Mouse (Mus musculus) lung, embryonic 14.5 days (tissue): ENCODE results near the gene Hdgf. TPM values are rescaled to one million over a fixed set of nuclear protein-coding genes. Genes with fewer than 3 reads are reported as not detected.

Experiments used
- ATAC-seq: fragments of 200-750 bp; cut with Nextera tagmentation; 2 replicates; pipeline ENCODE4 v1.8.0; 2017; ENCODE audit warnings: mild to moderate bottlenecking, moderate TSS enrichment, moderate library complexity; ENCODE audit not compliant: insufficient read depth
- DNase-seq: peaks from one replicate; pipeline ENCODE4 v3.0.0-alpha.2; 2015
- H3K27ac ChIP-seq: fragments of 300-500 bp; sonication (generic); 2 replicates; pipeline ENCODE4 v1.5.1; 2014; ENCODE audit warnings: low read depth, mild to moderate bottlenecking, moderate library complexity
- H3K27me3 ChIP-seq: fragments of 300-500 bp; sonication (generic); 2 replicates; pipeline ENCODE4 v1.6.1; 2014; ENCODE audit warnings: low read length, control low read depth; ENCODE audit not compliant: insufficient read depth
- H3K36me3 ChIP-seq: fragments of 300-500 bp; sonication (generic); 2 replicates; pipeline ENCODE4 v1.6.1; 2014; ENCODE audit warnings: control low read depth; ENCODE audit not compliant: insufficient read depth
- H3K4me1 ChIP-seq: fragments of 300-500 bp; sonication (generic); 2 replicates; pipeline ENCODE4 v1.6.1; 2014; ENCODE audit warnings: antibody characterized with exemption, control low read depth; ENCODE audit not compliant: insufficient read depth
- H3K4me2 ChIP-seq: fragments of 300-500 bp; sonication (generic); 2 replicates; pipeline ENCODE4 v1.6.1; 2014; ENCODE audit warnings: mild to moderate bottlenecking
- H3K4me3 ChIP-seq: fragments of 300-500 bp; sonication (generic); 2 replicates; pipeline ENCODE4 v1.5.1; 2014; ENCODE audit warnings: low read depth, low read length
- H3K9ac ChIP-seq: fragments of 300-500 bp; sonication (generic); 2 replicates; pipeline ENCODE4 v1.6.1; 2014
- H3K9me3 ChIP-seq: fragments of 300-500 bp; sonication (generic); 2 replicates; pipeline ENCODE4 v1.6.1; 2016; ENCODE audit warnings: low read depth, low read length, control low read depth
- CTCF ChIP-seq: IDR thresholded peaks from 2 replicates; pipeline ENCODE4 v1.5.1; 2016; ENCODE audit warnings: antibody characterized with exemption, low read depth
- WGBS: fragments of 180-500 bp; shearing (Covaris S2); extraction: QIAGEN DNeasy Blood & Tissue Kit; methylation state at CpG from one replicate; pipeline ENCODE4 v1.1.7; 2014; 5-methylcytosine and 5-hydroxymethylcytosine counted together
- polyA plus RNA-seq: library from polyadenylated mRNA; unstranded; fragments of >200 nt; fragmentation: Nextera tagmentation; extraction: Ambion mirVana; gene quantifications from 2 replicates; pipeline ENCODE4 v1.2.1, GENCODE M21; 2014

Hdgf gene
- polyA plus RNA-seq, 1 experiment from 2014 or later = 287 TPM

- H3K27me3 ChIP-seq = peaks cover 22% of the 10 kb centered on the region
- peaks cover 29% of the 10 kb centered on the region for H3K4me1 ChIP-seq
- no peak for TF ChIP-seq CTCF
- no peaks in the 10 kb centered on the region for H3K9me3 ChIP-seq
- 0 out of 2 replicates have a peak overlapping the region, but pooled peaks have one; percentile 36 for H3K27ac ChIP-seq
- H3K4me2 ChIP-seq = no peak overlapping the region
- ATAC-seq (peak; percentile 31; the same call in 1 of the 2 replicates), DNase-seq (peak; percentile 37)
- H3K36me3 ChIP-seq = peaks cover 31% of the 10 kb centered on the region
- no peak overlapping the region for H3K9ac ChIP-seq
- WGBS = 27% methylated on average over 4 of the region's 4 CpGs
- no peak overlapping the region for H3K4me3 ChIP-seq
These were observed 38.9 kb downstream of the Hdgf start for GRCm38 (mm10) chr3:87944838-87945600.

- ATAC-seq = no peak
- Histone ChIP-seq H3K9ac (no peak overlapping the region), H3K27me3 (peaks cover 22% of the 10 kb centered on the region), H3K9me3 (no peaks in the 10 kb centered on the region), H3K36me3 (peaks cover 22% of the 10 kb centered on the region), H3K4me1 (peaks cover 35% of the 10 kb centered on the region), H3K4me2 (no peak overlapping the region), H3K27ac (no peak overlapping the region), H3K4me3 (no peak overlapping the region)
- TF ChIP-seq CTCF = no peak
- DNase-seq = no peak
- WGBS = 37% methylated on average over 12 of the region's 12 CpGs
These were observed 39.8 kb downstream of the Hdgf start for GRCm38 (mm10) chr3:87945781-87946540.

GRCm38 (mm10) chr3:87946541-87946860, 40.4 kb downstream of the Hdgf start:
- Histone ChIP-seq H3K4me1 (peaks cover 38% of the 10 kb centered on the region), H3K9ac (no peak overlapping the region), H3K9me3 (no peaks in the 10 kb centered on the region), H3K27me3 (peaks cover 22% of the 10 kb centered on the region), H3K4me2 (no peak overlapping the region), H3K27ac (0 out of 2 replicates have a peak overlapping the region, but pooled peaks have one; percentile 12), H3K36me3 (peaks cover 16% of the 10 kb centered on the region), H3K4me3 (no peak overlapping the region)
- DNase-seq (no peak), ATAC-seq (no peak)
- TF ChIP-seq CTCF = no peak
- WGBS = 29% methylated on average over 1 of the region's 1 CpGs

- Histone ChIP-seq H3K27me3 (peaks cover 22% of the 10 kb centered on the region), H3K27ac (0 out of 2 replicates have a peak overlapping the region, but pooled peaks have one; percentile 1), H3K4me3 (peak overlapping the region; percentile 32), H3K9ac (peak overlapping the region; percentile 50), H3K4me2 (peak overlapping the region; percentile 71), H3K9me3 (no peaks in the 10 kb centered on the region), H3K36me3 (peaks cover 9% of the 10 kb centered on the region; the same call in 1 of the 2 replicates), H3K4me1 (peaks cover 45% of the 10 kb centered on the region)
- WGBS = 6% methylated on average over 26 of the region's 26 CpGs
- no peak for TF ChIP-seq CTCF
- ATAC-seq (no peak), DNase-seq (peak; percentile 38)
These were observed 41.1 kb downstream of the Hdgf start for GRCm38 (mm10) chr3:87947056-87947810.

- no peak for TF ChIP-seq CTCF
- ATAC-seq (no peak), DNase-seq (peak; percentile 45)
- Histone ChIP-seq H3K27me3 (peaks cover 22% of the 10 kb centered on the region), H3K4me3 (peak overlapping the region; percentile 32), H3K36me3 (0 out of 2 replicates have a peak, but pooled peaks cover 4% of the 10 kb centered on the region), H3K9me3 (no peaks in the 10 kb centered on the region), H3K4me1 (peaks cover 47% of the 10 kb centered on the region), H3K27ac (no peak overlapping the region), H3K4me2 (peak overlapping the region; percentile 71), H3K9ac (peak overlapping the region; percentile 50)
- WGBS = under 1% methylated on average over 17 of the region's 17 CpGs
These were observed 41.7 kb downstream of the Hdgf start for GRCm38 (mm10) chr3:87947811-87948199.

GRCm38 (mm10) chr3:87948378-87949265, 42.5 kb downstream of the Hdgf start, which contains the start of gene Crabp2:
TSS of gene Crabp2 (plus strand) at chr3:87948666.
- H3K4me2 ChIP-seq = peak within 1 kb of the TSS; percentile 71
- ATAC-seq (no peak), DNase-seq (peak; percentile 50)
- WGBS = 4% methylated on average over 35 of the region's 35 CpGs
- H3K9ac ChIP-seq = peak within 1 kb of the TSS; percentile 50
- H3K4me1 ChIP-seq = peaks cover 47% of the 10 kb centered on the region
- no peaks in the 10 kb centered on the region for H3K9me3 ChIP-seq
- H3K36me3 ChIP-seq = 0 out of 2 replicates have a peak, but pooled peaks cover 4% of the 10 kb centered on the region
- H3K27me3 ChIP-seq = peaks cover 22% of the 10 kb centered on the region
- peak within 1 kb of the TSS; percentile 32 for H3K4me3 ChIP-seq
- 0 out of 2 replicates have a peak within 1 kb of the TSS, but pooled peaks have one; percentile 1 for H3K27ac ChIP-seq
- no peak for TF ChIP-seq CTCF
